Mouse (Mus musculus): ENCODE results near the gene Med13l. TPM values are rescaled to one million over a fixed set of nuclear protein-coding genes. Genes with fewer than 3 reads are reported as not detected.
A peak's percentile ranks its signal among the peaks of the same experiment; 100 is the strongest.

Med13l gene
- total and polyA plus RNA-seq, 2 experiments from 2014 or later, result 11.3 to 28.9 TPM

GRCm38 (mm10) chr5:118515280-118515721 is 45.2 kb upstream of the Med13l start:
- DNase-seq (ENCODE audit: low spot score) (peak; percentile 70), ATAC-seq (no peak)
- Histone ChIP-seq H3K4me2 (ENCODE audit: low read depth, low read length) (no peak overlapping the region), H3K9me3 (ENCODE audit: low read length) (no peaks in the 10 kb centered on the region), H3K4me1 (ENCODE audit: insufficient read depth, low read length) (no peaks in the 10 kb centered on the region; the same call in 1 of the 2 replicates), H3K4me3 (ENCODE audit: low read length) (no peak overlapping the region), H3K9ac (replicated peaks; ENCODE audit: low read length) (no peak overlapping the region), H3K27me3 (ENCODE audit: insufficient read depth, low read length) (peaks cover 4% of the 10 kb centered on the region; the same call in 1 of the 2 replicates), H3K27ac (no peak overlapping the region), H3K36me3 (ENCODE audit: insufficient read depth, low read length) (no peaks in the 10 kb centered on the region)
- no peak for TF ChIP-seq CTCF (IDR thresholded peaks at IDR 0.05; ENCODE audit: low read depth)
- WGBS, result 18% methylated on average over 11 of the region's 11 CpGs

GRCm38 (mm10) chr5:118516066-118516465 is 44.4 kb upstream of the Med13l start:
- DNase-seq (ENCODE audit: low spot score) (no peak), ATAC-seq (no peak)
- no peak for TF ChIP-seq CTCF (IDR thresholded peaks at IDR 0.05; ENCODE audit: low read depth)
- no peaks in the 10 kb centered on the region for H3K36me3 ChIP-seq (ENCODE audit: insufficient read depth, low read length)
- H3K9me3 ChIP-seq (ENCODE audit: low read length), result no peaks in the 10 kb centered on the region
- no peak overlapping the region for H3K27ac ChIP-seq
- no peaks in the 10 kb centered on the region; the same call in 1 of the 2 replicates for H3K4me1 ChIP-seq (ENCODE audit: insufficient read depth, low read length)
- H3K4me3 ChIP-seq (ENCODE audit: low read length), result no peak overlapping the region
- 78% methylated on average over 6 of the region's 6 CpGs for WGBS
- H3K4me2 ChIP-seq (ENCODE audit: low read depth, low read length), result no peak overlapping the region
- H3K27me3 ChIP-seq (ENCODE audit: insufficient read depth, low read length), result peaks cover 4% of the 10 kb centered on the region; the same call in 1 of the 2 replicates
- H3K9ac ChIP-seq (replicated peaks; ENCODE audit: low read length), result no peak overlapping the region

- WGBS, result 49% methylated on average over 6 of the region's 6 CpGs
- ATAC-seq, result no peak
- DNase-seq (ENCODE audit: low spot score), result no peak
These were observed 44.0 kb upstream of the Med13l start for GRCm38 (mm10) chr5:118516470-118516869.

GRCm38 (mm10) chr5:118520457-118520856 is 40.0 kb upstream of the Med13l start:
- no peaks in the 10 kb centered on the region for H3K9me3 ChIP-seq (ENCODE audit: low read length)
- ATAC-seq (no peak), DNase-seq (ENCODE audit: low spot score) (no peak)
- no peaks in the 10 kb centered on the region for H3K36me3 ChIP-seq (ENCODE audit: insufficient read depth, low read length)
- H3K27ac ChIP-seq, result no peak overlapping the region
- H3K4me2 ChIP-seq (ENCODE audit: low read depth, low read length), result no peak overlapping the region
- no peaks in the 10 kb centered on the region; the same call in 1 of the 2 replicates for H3K27me3 ChIP-seq (ENCODE audit: insufficient read depth, low read length)
- TF ChIP-seq CTCF (IDR thresholded peaks at IDR 0.05; ENCODE audit: low read depth), result no peak
- H3K4me3 ChIP-seq (ENCODE audit: low read length), result no peak overlapping the region
- 79% methylated on average over 3 of the region's 3 CpGs for WGBS
- H3K4me1 ChIP-seq (ENCODE audit: insufficient read depth, low read length), result no peaks in the 10 kb centered on the region; the same call in 1 of the 2 replicates
- H3K9ac ChIP-seq (replicated peaks; ENCODE audit: low read length), result no peak overlapping the region

More at GRCm38 (mm10) chr5:118516470-118516869, 44.0 kb upstream of the Med13l start:
- Histone ChIP-seq H3K36me3 (ENCODE audit: insufficient read depth, low read length) (no peaks in the 10 kb centered on the region), H3K27me3 (ENCODE audit: insufficient read depth, low read length) (peaks cover 4% of the 10 kb centered on the region; the same call in 1 of the 2 replicates), H3K9ac (replicated peaks; ENCODE audit: low read length) (no peak overlapping the region), H3K9me3 (ENCODE audit: low read length) (no peaks in the 10 kb centered on the region), H3K27ac (no peak overlapping the region), H3K4me3 (ENCODE audit: low read length) (no peak overlapping the region), H3K4me1 (ENCODE audit: insufficient read depth, low read length) (no peaks in the 10 kb centered on the region; the same call in 1 of the 2 replicates), H3K4me2 (ENCODE audit: low read depth, low read length) (no peak overlapping the region)
- TF ChIP-seq CTCF (IDR thresholded peaks at IDR 0.05; ENCODE audit: low read depth), result no peak

- Histone ChIP-seq H3K9me3 (ENCODE audit: low read length) (no peaks in the 10 kb centered on the region), H3K4me1 (ENCODE audit: insufficient read depth, low read length) (no peaks in the 10 kb centered on the region), H3K27me3 (ENCODE audit: insufficient read depth, low read length) (no peaks in the 10 kb centered on the region), H3K36me3 (ENCODE audit: insufficient read depth, low read length) (no peaks in the 10 kb centered on the region), H3K4me2 (ENCODE audit: low read depth, low read length) (no peak overlapping the region), H3K9ac (replicated peaks; ENCODE audit: low read length) (no peak overlapping the region), H3K27ac (no peak overlapping the region), H3K4me3 (ENCODE audit: low read length) (no peak overlapping the region)
- ATAC-seq, result no peak
- WGBS, result 72% methylated on average over 7 of the region's 7 CpGs
- DNase-seq (ENCODE audit: low spot score), result no peak
- TF ChIP-seq CTCF (IDR thresholded peaks at IDR 0.05; ENCODE audit: low read depth), result no peak
These were observed 36.1 kb upstream of the Med13l start for GRCm38 (mm10) chr5:118524400-118524799.

- WGBS, result 85% methylated on average over 6 of the region's 6 CpGs
- no peaks in the 10 kb centered on the region for H3K4me1 ChIP-seq (ENCODE audit: insufficient read depth, low read length)
- H3K36me3 ChIP-seq (ENCODE audit: insufficient read depth, low read length), result no peaks in the 10 kb centered on the region
- H3K27me3 ChIP-seq (ENCODE audit: insufficient read depth, low read length), result no peaks in the 10 kb centered on the region
- DNase-seq (ENCODE audit: low spot score) (no peak), ATAC-seq (no peak)
- H3K9ac ChIP-seq (replicated peaks; ENCODE audit: low read length), result no peak overlapping the region
- TF ChIP-seq CTCF (IDR thresholded peaks at IDR 0.05; ENCODE audit: low read depth), result no peak
- H3K27ac ChIP-seq, result no peak overlapping the region
- no peaks in the 10 kb centered on the region for H3K9me3 ChIP-seq (ENCODE audit: low read length)
- H3K4me2 ChIP-seq (ENCODE audit: low read depth, low read length), result no peak overlapping the region
- no peak overlapping the region for H3K4me3 ChIP-seq (ENCODE audit: low read length)
These were observed 34.8 kb upstream of the Med13l start for GRCm38 (mm10) chr5:118525634-118526033.

- ATAC-seq, result no peak
- H3K27ac ChIP-seq, result no peak overlapping the region
- no peak overlapping the region for H3K4me3 ChIP-seq (ENCODE audit: low read length)
- H3K36me3 ChIP-seq (ENCODE audit: insufficient read depth, low read length), result no peaks in the 10 kb centered on the region
- no peaks in the 10 kb centered on the region for H3K27me3 ChIP-seq (ENCODE audit: insufficient read depth, low read length)
- DNase-seq (ENCODE audit: low spot score), result no peak
- no peak overlapping the region for H3K9ac ChIP-seq (replicated peaks; ENCODE audit: low read length)
- TF ChIP-seq CTCF (IDR thresholded peaks at IDR 0.05; ENCODE audit: low read depth), result no peak
- H3K9me3 ChIP-seq (ENCODE audit: low read length), result no peaks in the 10 kb centered on the region
- WGBS, result 88% methylated on average over 13 of the region's 13 CpGs
- H3K4me2 ChIP-seq (ENCODE audit: low read depth, low read length), result no peak overlapping the region
- H3K4me1 ChIP-seq (ENCODE audit: insufficient read depth, low read length), result no peaks in the 10 kb centered on the region
These were observed 34.0 kb upstream of the Med13l start for GRCm38 (mm10) chr5:118526504-118526903.
